Mouse (Mus musculus): Measurements from ENCODE around the gene Fhod1. TPM values are rescaled to one million over a fixed set of nuclear protein-coding genes. Genes with fewer than 3 reads are reported as not detected.
"Not testable (repeated sequence)": the region's sequence is repeated elsewhere in the genome, so short reads cannot be mapped to it uniquely, and the experiment has no call there.

Gene Fhod1
- polyA plus RNA-seq, 1 experiment from 2014 or later: 6.0 TPM

GRCm38 (mm10) chr8:105297511-105298192, 50.1 kb downstream of the Fhod1 start, which contains the start of gene E2f4:
E2f4 (plus strand) TSS chr8:105297663.
- WGBS: 0% methylated on average over 36 of the region's 58 CpGs
- Histone ChIP-seq H3K9ac (ENCODE audit: low read depth, low read length) (peak within 1 kb of the TSS; percentile 93), H3K27ac (ENCODE audit: low read depth, low read length) (peak within 1 kb of the TSS; percentile 37; the same call in 1 of the 2 replicates), H3K9me3 (ENCODE audit: control insufficient read depth, low read length) (no peaks in the 10 kb centered on the region), H3K27me3 (ENCODE audit: control insufficient read depth, insufficient read depth, low read length) (no peaks in the 10 kb centered on the region), H3K4me3 (ENCODE audit: low read length) (peak within 1 kb of the TSS; percentile 96), H3K4me1 (ENCODE audit: control insufficient read depth, insufficient read depth, low read length) (peaks cover 13% of the 10 kb centered on the region), H3K36me3 (ENCODE audit: control insufficient read depth, insufficient read depth, low read length) (peaks cover 38% of the 10 kb centered on the region), H3K4me2 (replicated peaks; ENCODE audit: low read depth, low read length) (peak within 1 kb of the TSS; percentile 91)
- ATAC-seq (ENCODE audit: low FRiP score, low TSS enrichment): peak; percentile 90

- Histone ChIP-seq H3K27me3 (ENCODE audit: control insufficient read depth, insufficient read depth, low read length) (no peaks in the 10 kb centered on the region), H3K36me3 (ENCODE audit: control insufficient read depth, insufficient read depth, low read length) (peaks cover 22% of the 10 kb centered on the region), H3K4me3 (ENCODE audit: low read length) (peak within 1 kb of the TSS; percentile 96), H3K9ac (ENCODE audit: low read depth, low read length) (no peak within 1 kb of the TSS), H3K4me1 (ENCODE audit: control insufficient read depth, insufficient read depth, low read length) (peaks cover 13% of the 10 kb centered on the region), H3K4me2 (replicated peaks; ENCODE audit: low read depth, low read length) (peak within 1 kb of the TSS; percentile 91), H3K27ac (ENCODE audit: low read depth, low read length) (peak within 1 kb of the TSS; percentile 37; the same call in 1 of the 2 replicates), H3K9me3 (ENCODE audit: control insufficient read depth, low read length) (no peaks in the 10 kb centered on the region)
- no peak for ATAC-seq (ENCODE audit: low FRiP score, low TSS enrichment)
- 58% methylated on average over 11 of the region's 11 CpGs for WGBS
These were observed 51.7 kb downstream of the Fhod1 start, which contains the start of gene Exoc3l for GRCm38 (mm10) chr8:105295895-105296573. Exoc3l (minus strand) TSS chr8:105296101.

- Histone ChIP-seq H3K4me2 (replicated peaks; ENCODE audit: low read depth, low read length) (peak overlapping the region; percentile 29; the same call in 1 of the 2 replicates), H3K9ac (ENCODE audit: low read depth, low read length) (no peak overlapping the region), H3K36me3 (ENCODE audit: control insufficient read depth, insufficient read depth, low read length) (peaks cover 15% of the 10 kb centered on the region), H3K4me3 (ENCODE audit: low read length) (peak overlapping the region; percentile 16; the same call in 1 of the 2 replicates), H3K9me3 (ENCODE audit: control insufficient read depth, low read length) (no peaks in the 10 kb centered on the region), H3K27ac (ENCODE audit: low read depth, low read length) (0 out of 2 replicates have a peak overlapping the region, but pooled peaks have one; percentile 7), H3K4me1 (ENCODE audit: control insufficient read depth, insufficient read depth, low read length) (peaks cover 17% of the 10 kb centered on the region), H3K27me3 (ENCODE audit: control insufficient read depth, insufficient read depth, low read length) (peaks cover 5% of the 10 kb centered on the region; the same call in 1 of the 2 replicates)
- 74% methylated on average over 11 of the region's 11 CpGs for WGBS
- no peak for ATAC-seq (ENCODE audit: low FRiP score, low TSS enrichment)
These were observed 52.5 kb downstream of the Fhod1 start for GRCm38 (mm10) chr8:105295256-105295655.

- Histone ChIP-seq H3K4me2 (replicated peaks; ENCODE audit: low read depth, low read length) (peak overlapping the region; percentile 29; the same call in 1 of the 2 replicates), H3K4me1 (ENCODE audit: control insufficient read depth, insufficient read depth, low read length) (peaks cover 22% of the 10 kb centered on the region), H3K27ac (ENCODE audit: low read depth, low read length) (no peak overlapping the region), H3K9me3 (ENCODE audit: control insufficient read depth, low read length) (no peaks in the 10 kb centered on the region), H3K4me3 (ENCODE audit: low read length) (0 out of 2 replicates have a peak overlapping the region, but pooled peaks have one; percentile 16), H3K27me3 (ENCODE audit: control insufficient read depth, insufficient read depth, low read length) (peaks cover 9% of the 10 kb centered on the region; the same call in 1 of the 2 replicates), H3K36me3 (ENCODE audit: control insufficient read depth, insufficient read depth, low read length) (peaks cover 11% of the 10 kb centered on the region), H3K9ac (ENCODE audit: low read depth, low read length) (no peak overlapping the region)
- no peak for ATAC-seq (ENCODE audit: low FRiP score, low TSS enrichment)
- 72% methylated on average over 9 of the region's 9 CpGs for WGBS
These were observed 53.0 kb downstream of the Fhod1 start for GRCm38 (mm10) chr8:105294776-105295175.

GRCm38 (mm10) chr8:105293405-105293804, 54.3 kb downstream of the Fhod1 start:
- Histone ChIP-seq H3K4me2 (replicated peaks; ENCODE audit: low read depth, low read length) (no peak overlapping the region), H3K36me3 (ENCODE audit: control insufficient read depth, insufficient read depth, low read length) (no peaks in the 10 kb centered on the region), H3K9ac (ENCODE audit: low read depth, low read length) (no peak overlapping the region), H3K27me3 (ENCODE audit: control insufficient read depth, insufficient read depth, low read length) (peaks cover 9% of the 10 kb centered on the region; the same call in 1 of the 2 replicates), H3K9me3 (ENCODE audit: control insufficient read depth, low read length) (no peaks in the 10 kb centered on the region), H3K27ac (ENCODE audit: low read depth, low read length) (no peak overlapping the region), H3K4me3 (ENCODE audit: low read length) (no peak overlapping the region), H3K4me1 (ENCODE audit: control insufficient read depth, insufficient read depth, low read length) (peaks cover 22% of the 10 kb centered on the region)
- WGBS: 72% methylated on average over 19 of the region's 19 CpGs
- ATAC-seq (ENCODE audit: low FRiP score, low TSS enrichment): no peak

- Histone ChIP-seq H3K27ac (ENCODE audit: low read depth, low read length) (no peak overlapping the region), H3K9ac (ENCODE audit: low read depth, low read length) (no peak overlapping the region), H3K4me2 (replicated peaks; ENCODE audit: low read depth, low read length) (no peak overlapping the region), H3K4me3 (ENCODE audit: low read length) (no peak overlapping the region), H3K27me3 (ENCODE audit: control insufficient read depth, insufficient read depth, low read length) (peaks cover 9% of the 10 kb centered on the region; the same call in 1 of the 2 replicates), H3K36me3 (ENCODE audit: control insufficient read depth, insufficient read depth, low read length) (no peaks in the 10 kb centered on the region), H3K9me3 (ENCODE audit: control insufficient read depth, low read length) (no peaks in the 10 kb centered on the region), H3K4me1 (ENCODE audit: control insufficient read depth, insufficient read depth, low read length) (peaks cover 25% of the 10 kb centered on the region)
- 86% methylated on average over 7 of the region's 7 CpGs for WGBS
- no peak for ATAC-seq (ENCODE audit: low FRiP score, low TSS enrichment)
These were observed 55.3 kb downstream of the Fhod1 start for GRCm38 (mm10) chr8:105292471-105292870.

GRCm38 (mm10) chr8:105291802-105292201, 56.0 kb downstream of the Fhod1 start:
- not testable (repeated sequence) for H3K4me3 ChIP-seq (ENCODE audit: low read length); H3K4me2 ChIP-seq (replicated peaks; ENCODE audit: low read depth, low read length); H3K27me3 ChIP-seq (ENCODE audit: control insufficient read depth, insufficient read depth, low read length); H3K27ac ChIP-seq (ENCODE audit: low read depth, low read length); H3K36me3 ChIP-seq (ENCODE audit: control insufficient read depth, insufficient read depth, low read length); ATAC-seq (ENCODE audit: low FRiP score, low TSS enrichment); H3K9me3 ChIP-seq (ENCODE audit: control insufficient read depth, low read length); H3K9ac ChIP-seq (ENCODE audit: low read depth, low read length)
- peaks cover 22% of the 10 kb centered on the region for H3K4me1 ChIP-seq (ENCODE audit: control insufficient read depth, insufficient read depth, low read length)
- WGBS: 70% methylated on average over 3 of the region's 3 CpGs

- H3K9me3 ChIP-seq (ENCODE audit: control insufficient read depth, low read length): not testable (repeated sequence)
- 83% methylated on average over 8 of the region's 8 CpGs for WGBS
These were observed 56.4 kb downstream of the Fhod1 start for GRCm38 (mm10) chr8:105291364-105291763.

More at GRCm38 (mm10) chr8:105291364-105291763, 56.4 kb downstream of the Fhod1 start:
- not testable (repeated sequence) for H3K4me3 ChIP-seq (ENCODE audit: low read length); ATAC-seq (ENCODE audit: low FRiP score, low TSS enrichment); H3K9ac ChIP-seq (ENCODE audit: low read depth, low read length); H3K4me2 ChIP-seq (replicated peaks; ENCODE audit: low read depth, low read length); H3K27ac ChIP-seq (ENCODE audit: low read depth, low read length); H3K27me3 ChIP-seq (ENCODE audit: control insufficient read depth, insufficient read depth, low read length); H3K36me3 ChIP-seq (ENCODE audit: control insufficient read depth, insufficient read depth, low read length)
- peaks cover 22% of the 10 kb centered on the region for H3K4me1 ChIP-seq (ENCODE audit: control insufficient read depth, insufficient read depth, low read length)
